Mouse (Mus musculus): Measurements from ENCODE around the gene Hoxb5. TPM values are rescaled to one million over a fixed set of nuclear protein-coding genes. Genes with fewer than 3 reads are reported as not detected.

Gene Hoxb5
- polyA plus RNA-seq, 1 experiment from 2014 or later = not detected

DNA sequence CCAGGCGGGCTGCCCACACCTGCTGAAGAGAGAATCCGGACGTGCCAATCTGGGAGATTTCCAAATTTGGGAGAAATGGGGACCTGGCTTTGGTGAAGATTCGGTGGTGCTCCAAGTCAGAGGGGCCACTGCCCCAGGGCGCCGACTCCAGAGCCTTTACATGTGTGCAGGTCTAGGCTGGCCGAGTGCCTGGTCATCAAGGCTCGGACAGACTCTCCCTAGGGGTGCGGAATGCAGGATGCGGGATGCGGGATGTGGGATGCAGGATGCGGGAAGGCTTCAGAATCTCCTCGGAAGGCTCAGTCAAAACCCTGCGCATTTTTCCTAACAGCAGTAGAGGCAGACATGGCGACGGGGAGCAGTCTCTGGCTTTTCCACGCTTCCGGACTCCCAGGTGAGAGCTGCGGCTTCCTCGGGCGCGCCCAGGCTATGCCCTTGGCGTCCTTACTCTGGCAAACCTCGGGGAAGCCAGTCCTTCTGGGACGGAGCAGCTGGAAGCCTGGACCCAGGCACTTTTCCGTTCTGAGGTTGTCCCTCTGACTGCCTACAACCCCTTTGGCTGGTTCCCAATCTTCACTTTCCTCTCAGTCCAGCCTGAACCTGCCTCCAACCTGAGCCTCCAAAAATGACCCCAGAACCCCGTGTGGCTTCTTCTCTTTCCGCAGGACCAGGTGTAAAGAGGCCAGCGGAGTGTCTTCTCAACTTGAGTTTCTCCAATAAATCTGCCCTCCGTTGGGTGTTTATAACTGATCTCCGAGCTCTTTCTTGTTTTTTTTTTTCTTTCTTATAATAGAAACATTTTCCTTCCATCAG lies 23.5 kb upstream of the Hoxb5 start:
- ATAC-seq (ENCODE audit: low FRiP score, low TSS enrichment) (no peak), DNase-seq (no peak)
- Histone ChIP-seq H3K4me3 (replicated peaks; ENCODE audit: low read depth, low read length) (no peak overlapping the region), H3K4me1 (ENCODE audit: control insufficient read depth, insufficient read depth, low read length) (0 out of 2 replicates have a peak, but pooled peaks cover 2% of the 10 kb centered on the region), H3K9me3 (ENCODE audit: control insufficient read depth, low read length) (no peaks in the 10 kb centered on the region), H3K27me3 (ENCODE audit: control insufficient read depth, insufficient read depth, low read length) (peaks cover 98% of the 10 kb centered on the region), H3K36me3 (ENCODE audit: control insufficient read depth, insufficient read depth, low read length) (no peaks in the 10 kb centered on the region), H3K27ac (replicated peaks; ENCODE audit: low read depth, low read length) (no peak overlapping the region), H3K4me2 (ENCODE audit: low read length) (no peak overlapping the region), H3K9ac (replicated peaks; ENCODE audit: low read length) (no peak overlapping the region)
- 4% methylated on average over 31 of the region's 31 CpGs for WGBS

DNA sequence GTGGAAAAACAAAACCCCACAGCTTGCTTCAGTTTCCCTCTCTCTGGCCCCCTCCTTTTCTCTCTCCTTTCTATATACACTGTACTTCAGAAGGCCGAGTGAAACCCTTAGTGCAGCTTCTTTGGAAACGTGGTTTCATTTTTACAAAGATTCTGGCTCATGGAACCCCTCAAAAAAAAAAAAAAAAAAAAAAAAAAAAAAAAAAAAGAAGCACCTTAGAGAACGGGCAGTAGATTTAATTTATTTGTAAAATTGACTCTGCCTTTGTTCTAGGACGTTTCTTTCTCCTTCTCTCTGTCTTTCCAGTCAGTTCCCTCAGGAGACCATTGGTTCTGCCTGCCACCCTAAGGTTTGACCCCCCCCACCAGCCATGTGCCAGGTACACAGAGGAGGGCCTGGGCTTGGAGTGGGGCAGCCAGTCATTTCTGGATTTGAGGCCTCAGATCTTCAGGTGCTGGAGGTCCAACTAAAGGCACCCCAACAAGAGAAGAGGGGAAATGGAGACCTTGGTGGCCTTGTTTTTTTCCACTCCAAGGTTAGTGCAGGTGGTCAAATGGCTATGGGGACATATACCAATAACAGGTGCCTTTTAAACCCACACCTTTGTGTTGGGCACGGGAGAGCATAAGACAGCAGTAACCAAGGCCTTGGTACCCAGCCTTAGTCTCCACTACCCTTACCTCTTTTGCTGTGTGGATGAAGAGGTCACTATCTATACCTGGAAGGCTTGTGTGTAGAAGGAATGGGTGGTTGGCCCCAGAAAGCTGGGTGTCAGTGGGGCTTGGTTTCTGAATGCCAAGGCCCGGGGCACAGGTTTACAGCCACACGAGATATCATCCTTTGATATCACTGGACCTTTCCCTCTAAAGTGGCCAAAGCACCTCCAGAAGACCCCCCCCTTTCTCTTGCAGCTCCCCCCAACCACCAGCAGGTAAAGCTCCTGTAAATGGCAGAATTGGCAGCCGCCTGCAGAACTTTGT lies 22.4 kb upstream of the Hoxb5 start:
- Histone ChIP-seq H3K27me3 (ENCODE audit: control insufficient read depth, insufficient read depth, low read length) (peaks cover 98% of the 10 kb centered on the region), H3K9me3 (ENCODE audit: control insufficient read depth, low read length) (no peaks in the 10 kb centered on the region), H3K27ac (replicated peaks; ENCODE audit: low read depth, low read length) (no peak overlapping the region), H3K4me1 (ENCODE audit: control insufficient read depth, insufficient read depth, low read length) (0 out of 2 replicates have a peak, but pooled peaks cover 2% of the 10 kb centered on the region), H3K4me2 (ENCODE audit: low read length) (no peak overlapping the region), H3K4me3 (replicated peaks; ENCODE audit: low read depth, low read length) (no peak overlapping the region), H3K36me3 (ENCODE audit: control insufficient read depth, insufficient read depth, low read length) (no peaks in the 10 kb centered on the region), H3K9ac (replicated peaks; ENCODE audit: low read length) (no peak overlapping the region)
- DNase-seq = no peak
- ATAC-seq (ENCODE audit: low FRiP score, low TSS enrichment) = no peak
- WGBS = 9% methylated on average over 8 of the region's 8 CpGs

GRCm38 (mm10) chr11:96281396-96281795 lies 21.7 kb upstream of the Hoxb5 start:
- Histone ChIP-seq H3K4me1 (ENCODE audit: control insufficient read depth, insufficient read depth, low read length) (0 out of 2 replicates have a peak, but pooled peaks cover 2% of the 10 kb centered on the region), H3K36me3 (ENCODE audit: control insufficient read depth, insufficient read depth, low read length) (no peaks in the 10 kb centered on the region), H3K4me2 (ENCODE audit: low read length) (no peak overlapping the region), H3K9me3 (ENCODE audit: control insufficient read depth, low read length) (no peaks in the 10 kb centered on the region), H3K27ac (replicated peaks; ENCODE audit: low read depth, low read length) (no peak overlapping the region), H3K27me3 (ENCODE audit: control insufficient read depth, insufficient read depth, low read length) (peaks cover 98% of the 10 kb centered on the region), H3K4me3 (replicated peaks; ENCODE audit: low read depth, low read length) (no peak overlapping the region), H3K9ac (replicated peaks; ENCODE audit: low read length) (no peak overlapping the region)
- WGBS = 4% methylated on average over 18 of the region's 18 CpGs
- ATAC-seq (ENCODE audit: low FRiP score, low TSS enrichment) (no peak), DNase-seq (no peak)

- WGBS = 2% methylated on average over 27 of the region's 27 CpGs
- H3K4me3 ChIP-seq (replicated peaks; ENCODE audit: low read depth, low read length) = no peak within 1 kb of the TSS
- H3K36me3 ChIP-seq (ENCODE audit: control insufficient read depth, insufficient read depth, low read length) = no peaks in the 10 kb centered on the region
- H3K4me2 ChIP-seq (ENCODE audit: low read length) = no peak within 1 kb of the TSS
- H3K9ac ChIP-seq (replicated peaks; ENCODE audit: low read length) = no peak within 1 kb of the TSS
- no peak within 1 kb of the TSS for H3K27ac ChIP-seq (replicated peaks; ENCODE audit: low read depth, low read length)
- peaks cover 98% of the 10 kb centered on the region for H3K27me3 ChIP-seq (ENCODE audit: control insufficient read depth, insufficient read depth, low read length)
- no peaks in the 10 kb centered on the region for H3K9me3 ChIP-seq (ENCODE audit: control insufficient read depth, low read length)
- ATAC-seq (ENCODE audit: low FRiP score, low TSS enrichment) (no peak), DNase-seq (no peak)
- H3K4me1 ChIP-seq (ENCODE audit: control insufficient read depth, insufficient read depth, low read length) = 0 out of 2 replicates have a peak, but pooled peaks cover 2% of the 10 kb centered on the region
Measured at GRCm38 (mm10) chr11:96281855-96282570, 21.1 kb upstream of the Hoxb5 start, which contains the start of gene Hoxb8. TSS of gene Hoxb8 (plus strand) at chr11:96281905.

DNA sequence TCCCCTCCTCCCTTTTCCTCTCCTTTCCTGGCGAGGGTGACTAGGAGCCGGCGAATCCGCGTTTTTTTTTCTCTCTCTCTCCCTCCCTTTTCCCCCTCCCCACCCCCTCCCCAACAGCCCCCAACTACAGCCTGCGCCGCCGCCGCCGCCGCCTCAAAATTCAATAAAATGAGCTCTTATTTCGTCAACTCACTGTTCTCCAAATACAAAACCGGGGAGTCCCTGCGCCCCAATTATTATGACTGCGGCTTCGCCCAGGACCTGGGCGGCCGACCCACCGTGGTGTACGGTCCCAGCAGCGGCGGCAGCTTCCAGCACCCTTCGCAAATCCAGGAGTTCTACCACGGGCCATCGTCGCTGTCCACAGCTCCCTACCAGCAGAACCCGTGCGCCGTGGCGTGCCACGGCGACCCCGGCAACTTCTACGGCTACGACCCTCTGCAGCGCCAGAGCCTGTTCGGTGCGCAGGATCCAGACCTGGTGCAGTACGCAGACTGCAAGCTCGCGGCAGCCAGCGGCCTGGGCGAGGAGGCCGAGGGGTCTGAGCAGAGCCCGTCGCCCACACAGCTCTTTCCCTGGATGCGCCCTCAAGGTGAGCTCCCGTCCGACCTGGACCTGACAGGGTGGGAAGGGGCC lies 20.2 kb upstream of the Hoxb5 start:
- Histone ChIP-seq H3K36me3 (ENCODE audit: control insufficient read depth, insufficient read depth, low read length) (no peaks in the 10 kb centered on the region), H3K27ac (replicated peaks; ENCODE audit: low read depth, low read length) (no peak overlapping the region), H3K27me3 (ENCODE audit: control insufficient read depth, insufficient read depth, low read length) (peaks cover 98% of the 10 kb centered on the region), H3K9ac (replicated peaks; ENCODE audit: low read length) (no peak overlapping the region), H3K4me3 (replicated peaks; ENCODE audit: low read depth, low read length) (no peak overlapping the region), H3K4me2 (ENCODE audit: low read length) (no peak overlapping the region), H3K9me3 (ENCODE audit: control insufficient read depth, low read length) (no peaks in the 10 kb centered on the region), H3K4me1 (ENCODE audit: control insufficient read depth, insufficient read depth, low read length) (0 out of 2 replicates have a peak, but pooled peaks cover 2% of the 10 kb centered on the region)
- WGBS = under 1% methylated on average over 49 of the region's 49 CpGs
- no peak for ATAC-seq (ENCODE audit: low FRiP score, low TSS enrichment)
- DNase-seq = no peak

- Histone ChIP-seq H3K27me3 (ENCODE audit: control insufficient read depth, insufficient read depth, low read length) (peaks cover 99% of the 10 kb centered on the region), H3K27ac (replicated peaks; ENCODE audit: low read depth, low read length) (no peak overlapping the region), H3K36me3 (ENCODE audit: control insufficient read depth, insufficient read depth, low read length) (no peaks in the 10 kb centered on the region), H3K4me2 (ENCODE audit: low read length) (peak overlapping the region; percentile 40), H3K4me3 (replicated peaks; ENCODE audit: low read depth, low read length) (peak overlapping the region; percentile 12; the same call in 1 of the 2 replicates), H3K9ac (replicated peaks; ENCODE audit: low read length) (no peak overlapping the region), H3K4me1 (ENCODE audit: control insufficient read depth, insufficient read depth, low read length) (0 out of 2 replicates have a peak, but pooled peaks cover 2% of the 10 kb centered on the region), H3K9me3 (ENCODE audit: control insufficient read depth, low read length) (no peaks in the 10 kb centered on the region)
- peak; percentile 68 for DNase-seq
- WGBS = under 1% methylated on average over 49 of the region's 49 CpGs
- no peak for ATAC-seq (ENCODE audit: low FRiP score, low TSS enrichment)
Measured at GRCm38 (mm10) chr11:96284041-96284749, 18.9 kb upstream of the Hoxb5 start.

DNA sequence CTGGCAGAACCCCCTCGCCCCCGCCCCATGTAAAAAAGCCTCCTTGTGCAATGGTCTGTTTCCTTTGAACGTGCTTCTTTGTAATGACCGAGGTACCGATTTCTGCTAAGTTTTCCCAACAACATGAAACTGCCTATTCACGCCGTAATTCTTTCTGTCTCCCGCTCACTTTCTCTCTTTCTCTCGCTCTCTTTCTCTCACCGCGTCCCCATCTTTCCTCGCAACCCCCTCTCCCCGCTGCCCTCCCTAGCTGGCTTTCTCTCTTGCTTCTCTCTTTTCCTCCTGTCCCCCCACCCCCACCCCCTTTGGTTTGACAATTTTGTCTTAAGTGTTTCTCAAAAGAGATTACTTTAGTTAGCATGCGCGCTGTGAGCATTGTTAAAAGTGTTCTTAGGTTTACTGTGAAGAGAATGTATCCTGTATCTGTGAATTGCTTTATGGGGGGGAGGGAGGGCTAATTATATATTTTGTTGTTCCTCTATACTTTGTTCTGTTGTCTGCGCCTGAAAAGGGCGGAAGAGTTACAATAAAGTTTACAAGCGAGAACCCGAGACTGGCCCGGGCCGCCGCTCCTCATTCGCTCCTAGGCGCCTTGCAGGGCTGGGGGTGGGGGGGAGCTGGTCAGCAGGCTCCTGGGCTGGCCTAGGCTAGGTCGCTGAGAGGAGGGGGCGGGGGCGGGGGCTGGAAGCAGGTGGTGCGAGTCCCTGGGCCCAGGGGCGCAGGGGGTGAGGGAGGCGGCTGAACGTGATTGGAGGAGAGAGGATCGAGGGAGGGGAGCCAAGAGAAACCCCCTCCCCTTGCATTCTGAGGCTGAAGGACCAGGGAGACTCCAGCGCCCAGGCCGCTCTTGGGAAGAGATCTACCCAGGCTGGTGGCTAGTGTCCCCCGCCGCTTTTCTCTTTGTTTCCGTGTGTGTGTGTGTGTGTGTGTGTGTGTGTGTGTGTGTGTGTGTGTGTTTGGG lies 18.1 kb upstream of the Hoxb5 start:
- peak overlapping the region; percentile 40 for H3K4me2 ChIP-seq (ENCODE audit: low read length)
- H3K9me3 ChIP-seq (ENCODE audit: control insufficient read depth, low read length) = no peaks in the 10 kb centered on the region
- H3K36me3 ChIP-seq (ENCODE audit: control insufficient read depth, insufficient read depth, low read length) = no peaks in the 10 kb centered on the region
- 0 out of 2 replicates have a peak, but pooled peaks cover 2% of the 10 kb centered on the region for H3K4me1 ChIP-seq (ENCODE audit: control insufficient read depth, insufficient read depth, low read length)
- peaks cover 99% of the 10 kb centered on the region for H3K27me3 ChIP-seq (ENCODE audit: control insufficient read depth, insufficient read depth, low read length)
- no peak overlapping the region for H3K27ac ChIP-seq (replicated peaks; ENCODE audit: low read depth, low read length)
- ATAC-seq (ENCODE audit: low FRiP score, low TSS enrichment) = no peak
- DNase-seq = no peak
- WGBS = 1% methylated on average over 35 of the region's 37 CpGs
- no peak overlapping the region for H3K9ac ChIP-seq (replicated peaks; ENCODE audit: low read length)
- peak overlapping the region; percentile 12; the same call in 1 of the 2 replicates for H3K4me3 ChIP-seq (replicated peaks; ENCODE audit: low read depth, low read length)
